Mouse (Mus musculus) stomach, postnatal 0 days (tissue): ENCODE results near the gene Stxbp4.

Experiments
- CTCF ChIP-seq: IDR thresholded peaks from 2 replicates; pipeline ENCODE4 v1.5.1; 2016; ENCODE audit warnings: antibody characterized with exemption, low read depth, mild to moderate bottlenecking, moderate library complexity
- EP300 ChIP-seq: optimal IDR thresholded peaks from 2 replicates; pipeline ENCODE3; 2016; ENCODE audit warnings: antibody characterized with exemption

- no peak for TF ChIP-seq CTCF
- TF ChIP-seq EP300, result no peak
Observed at GRCm38 (mm10) chr11:90685196-90685595, 47.3 kb upstream of the Stxbp4 start.
